Mouse (Mus musculus): Measurements from ENCODE around the gene Socs1.

GRCm38 (mm10) chr16:10796034-10796433, 10.7 kb upstream of the Socs1 start, which contains the start of gene Prm2:
- TF ChIP-seq CTCF (IDR thresholded peaks at IDR 0.05; ENCODE audit: insufficient read depth, low read length) (no peak), POLR2A (IDR thresholded peaks at IDR 0.05; ENCODE audit: borderline replicate concordance, extremely low read depth, low read depth, low read length) (no peak)

All from lung, adult 2 months (tissue).